Mouse (Mus musculus): Measurements from ENCODE around the gene 4930404H24Rik.

DNA sequence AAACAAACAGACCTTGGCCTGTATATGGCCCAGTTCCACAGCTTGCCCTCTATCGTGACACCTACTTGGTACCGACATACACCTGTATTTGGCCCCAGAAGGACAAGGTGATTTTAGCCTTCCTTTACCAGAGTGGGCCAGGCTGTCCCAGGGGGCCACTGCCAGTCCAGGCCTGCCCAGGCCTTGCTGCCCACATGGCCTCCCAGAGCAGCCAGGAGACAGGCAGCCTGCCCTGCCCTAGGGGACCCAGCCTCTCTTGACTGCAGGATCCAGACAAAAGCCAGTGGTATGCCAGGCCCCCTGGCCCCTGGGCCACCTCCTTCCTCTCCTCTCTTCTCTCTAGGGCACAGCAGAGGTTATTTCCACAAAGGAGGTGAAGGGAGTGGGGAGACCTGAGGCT, 15.4 kb downstream of the 4930404H24Rik start:
- TF ChIP-seq POLR2A (IDR thresholded peaks at IDR 0.05; ENCODE audit: insufficient read depth, low read depth, low read length) (no peak), CTCF (IDR thresholded peaks at IDR 0.05; ENCODE audit: insufficient read depth, low read depth, low read length) (no peak)

Measured in olfactory bulb, adult 2 months (tissue).